Mouse (Mus musculus): ENCODE measurements around the gene Myh15. TPM values are rescaled to one million over a fixed set of nuclear protein-coding genes. Genes with fewer than 3 reads are reported as not detected.

The Myh15 gene
- not detected for polyA plus RNA-seq (2014; fragmentation: Illumina TruSeq; extraction: RNeasy Lipid Tissue Mini Kit (QIAGEN cat#74804); ENCODE audit: insufficient read depth, low read depth, low replicate concordance)

GRCm38 (mm10) chr16:49057186-49057585 is at the start of gene Myh15:
TSS of gene Myh15 (plus strand) at chr16:49057486.

Other genes starting within 250 kb of the Myh15 start
- not detected for gene Retnlb, start 240.6 kb upstream of the Myh15 start, polyA plus RNA-seq (2014; fragmentation: Illumina TruSeq; extraction: RNeasy Lipid Tissue Mini Kit (QIAGEN cat#74804); ENCODE audit: insufficient read depth, low read depth, low replicate concordance)
- gene Retnla, start 214.9 kb upstream of the Myh15 start, polyA plus RNA-seq (2014; fragmentation: Illumina TruSeq; extraction: RNeasy Lipid Tissue Mini Kit (QIAGEN cat#74804); ENCODE audit: insufficient read depth, low read depth, low replicate concordance) = 204 TPM
- 84.7 TPM for gene Retnlg, start 184.9 kb upstream of the Myh15 start, polyA plus RNA-seq (2014; fragmentation: Illumina TruSeq; extraction: RNeasy Lipid Tissue Mini Kit (QIAGEN cat#74804); ENCODE audit: insufficient read depth, low read depth, low replicate concordance)
- 3.0 TPM for gene Dzip3, start 63.3 kb upstream of the Myh15 start, polyA plus RNA-seq (2014; fragmentation: Illumina TruSeq; extraction: RNeasy Lipid Tissue Mini Kit (QIAGEN cat#74804); ENCODE audit: insufficient read depth, low read depth, low replicate concordance)
- gene Cip2a, start 63.3 kb upstream of the Myh15 start, polyA plus RNA-seq (2014; fragmentation: Illumina TruSeq; extraction: RNeasy Lipid Tissue Mini Kit (QIAGEN cat#74804); ENCODE audit: insufficient read depth, low read depth, low replicate concordance) = 1.0 TPM